Mouse (Mus musculus): ENCODE results near the gene Clip3. TPM values are rescaled to one million over a fixed set of nuclear protein-coding genes. Genes with fewer than 3 reads are reported as not detected.

Gene Clip3
- 115 and 137 TPM in 2 replicates for polyA plus RNA-seq (2012; rRNA removed)

DNA sequence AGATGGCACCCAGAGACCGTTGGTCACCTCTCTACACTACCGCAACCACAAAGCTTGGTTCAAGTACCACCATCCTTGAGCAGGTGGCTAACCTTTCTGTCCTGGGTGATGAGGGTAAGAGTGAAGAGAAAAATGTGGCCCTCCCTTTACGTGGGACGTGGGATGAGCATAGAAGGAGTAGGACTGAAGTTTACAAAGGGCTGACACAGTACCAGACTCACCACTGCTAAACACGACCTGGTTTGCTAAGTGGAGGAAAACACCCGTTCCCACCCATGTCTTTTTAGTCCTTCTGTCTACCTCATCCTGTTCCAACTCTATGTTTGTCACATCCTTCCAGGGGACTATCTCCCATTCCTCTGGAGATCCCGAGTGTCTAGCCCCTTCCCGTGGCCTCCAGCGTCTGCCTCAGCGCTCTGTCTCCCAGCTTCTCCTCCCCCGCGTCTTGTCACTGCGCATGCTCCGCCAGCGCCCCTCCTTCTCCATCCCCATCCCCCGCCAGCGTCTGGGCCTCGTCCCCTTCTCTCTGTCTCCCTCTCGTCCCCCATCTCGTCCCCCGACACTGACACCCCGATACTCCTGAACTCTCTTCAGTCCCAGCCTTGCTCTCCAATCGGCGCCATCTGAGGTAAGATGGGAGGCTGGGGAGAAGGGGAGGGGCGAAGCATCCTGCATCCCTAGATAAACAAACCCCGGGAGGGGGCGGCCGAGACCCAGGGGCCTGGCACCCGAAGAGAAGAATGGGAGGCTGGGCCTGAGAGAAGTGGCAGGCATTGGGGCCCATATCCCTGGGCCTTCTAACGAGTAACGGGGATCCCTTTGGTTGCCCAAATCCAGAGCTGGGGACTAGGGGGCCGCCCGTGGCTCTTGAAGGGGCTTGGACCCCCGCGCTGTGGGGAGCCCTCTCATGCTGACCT is at the start of gene Clip3:
Gene Clip3 (plus strand): TSS at position 514 of the 917 bp plus-strand sequence.

DNA sequence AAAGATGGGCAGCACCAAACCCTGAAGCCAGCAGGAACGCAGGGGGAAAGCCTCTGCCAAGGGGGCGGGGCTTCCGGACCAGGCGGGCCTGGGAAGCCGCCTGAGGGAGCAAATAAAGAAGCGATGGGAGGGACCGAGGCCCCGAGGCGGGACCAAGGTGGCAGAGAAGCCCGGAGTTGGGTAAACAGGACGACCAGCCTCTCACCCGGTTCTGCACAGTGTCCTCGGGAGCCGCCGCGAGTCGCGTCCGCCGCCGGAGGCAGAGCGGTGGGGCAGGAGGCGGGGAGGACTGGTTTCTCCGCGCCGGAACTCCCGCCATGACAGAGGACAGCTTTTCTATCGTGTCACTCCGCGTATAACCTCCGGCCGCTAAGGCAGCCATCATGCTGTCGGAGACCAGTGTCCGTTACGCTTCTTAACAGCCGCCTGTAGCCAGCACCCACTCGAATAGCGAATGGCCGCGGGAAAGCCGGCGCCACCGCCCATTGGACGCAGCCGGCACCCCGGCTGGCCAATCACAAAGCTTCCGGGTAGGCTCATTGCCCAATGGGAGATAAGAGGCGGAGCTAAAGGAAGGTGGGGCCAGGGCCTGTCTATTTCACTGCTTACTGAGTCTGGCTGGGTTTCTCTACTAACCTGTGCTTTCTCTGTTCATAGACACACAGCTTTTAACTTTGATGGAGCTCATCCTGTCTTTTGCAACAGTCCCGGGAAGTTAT is 11.4 kb upstream of the Clip3 start, which contains the start of the genes Thap8 and Wdr62:
Gene Thap8 (plus strand): TSS at position 144 of the 719 bp plus-strand sequence.
Gene Wdr62 (minus strand): TSS at position 469 of the 719 bp plus-strand sequence.

DNA sequence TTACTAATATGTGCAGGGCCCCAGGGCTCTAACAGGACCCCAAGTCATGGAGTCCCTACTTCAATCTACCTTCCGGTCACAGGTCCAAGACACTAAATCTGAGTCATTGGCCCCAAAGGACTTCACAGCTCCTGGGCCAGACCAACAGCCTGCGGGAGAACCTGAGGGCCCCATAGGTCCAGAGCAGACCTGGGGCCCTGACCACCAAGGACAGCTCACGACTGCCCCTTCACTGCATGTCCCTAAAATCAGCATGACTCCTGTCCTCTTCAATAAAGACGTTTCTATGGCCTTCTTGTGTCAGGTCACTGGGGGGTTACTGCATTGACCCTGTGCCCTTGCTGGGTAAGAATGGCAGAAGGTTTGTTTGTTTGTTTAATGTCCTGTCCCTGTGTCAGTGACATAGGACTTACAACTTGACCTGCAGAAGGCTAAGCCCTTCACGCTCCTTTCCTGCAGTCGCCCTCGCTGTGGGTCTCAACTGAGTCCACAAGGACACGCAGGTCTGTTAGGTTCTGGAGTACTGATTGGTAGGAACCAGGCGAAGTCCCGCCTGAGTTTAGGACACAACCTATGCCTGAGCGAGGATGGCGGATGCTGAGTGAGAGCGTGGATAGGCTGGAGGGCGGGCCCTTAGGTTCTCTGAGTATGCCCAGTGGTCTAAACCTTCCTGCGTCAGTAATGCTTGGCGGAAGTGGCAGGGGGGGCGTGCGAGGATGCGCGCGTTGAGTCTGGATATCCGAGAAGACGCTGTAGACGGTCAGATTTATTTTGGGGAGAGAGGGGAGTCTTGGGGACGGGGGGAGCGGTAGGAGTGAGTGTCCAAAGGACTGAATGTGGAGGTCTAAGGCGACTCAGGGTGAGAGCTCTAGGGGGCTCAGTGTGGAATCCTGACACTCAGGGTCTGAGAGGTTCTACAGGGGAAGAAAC is 16.8 kb downstream of the Clip3 start, which contains the start of gene Alkbh6:
Gene Alkbh6 (plus strand): TSS at position 642 of the 930 bp plus-strand sequence.

DNA sequence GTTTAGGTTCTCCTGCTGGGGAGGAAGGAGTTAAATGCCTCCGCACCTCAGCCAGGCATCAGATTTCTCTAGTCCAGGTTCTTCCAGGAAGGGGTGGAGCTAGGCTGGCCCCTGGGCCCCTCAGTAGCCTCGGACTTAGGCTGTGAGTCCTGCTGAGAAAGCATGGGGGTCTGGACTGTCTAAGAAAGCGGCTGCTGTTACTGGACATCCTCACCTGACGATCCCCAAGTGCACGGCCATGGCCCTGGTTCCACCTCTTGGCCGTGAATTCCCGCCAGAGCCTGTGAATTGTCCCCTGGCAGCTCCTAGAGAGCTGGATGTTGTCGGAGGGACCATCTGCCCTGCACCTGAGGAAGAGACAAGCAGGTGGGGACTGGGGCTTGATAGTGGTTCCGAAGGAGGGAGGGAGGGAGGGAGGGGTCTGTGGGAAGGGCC is 23.2 kb downstream of the Clip3 start, which contains the start of gene Syne4:
Gene Syne4 (plus strand): TSS at position 87 of the 435 bp plus-strand sequence.

DNA sequence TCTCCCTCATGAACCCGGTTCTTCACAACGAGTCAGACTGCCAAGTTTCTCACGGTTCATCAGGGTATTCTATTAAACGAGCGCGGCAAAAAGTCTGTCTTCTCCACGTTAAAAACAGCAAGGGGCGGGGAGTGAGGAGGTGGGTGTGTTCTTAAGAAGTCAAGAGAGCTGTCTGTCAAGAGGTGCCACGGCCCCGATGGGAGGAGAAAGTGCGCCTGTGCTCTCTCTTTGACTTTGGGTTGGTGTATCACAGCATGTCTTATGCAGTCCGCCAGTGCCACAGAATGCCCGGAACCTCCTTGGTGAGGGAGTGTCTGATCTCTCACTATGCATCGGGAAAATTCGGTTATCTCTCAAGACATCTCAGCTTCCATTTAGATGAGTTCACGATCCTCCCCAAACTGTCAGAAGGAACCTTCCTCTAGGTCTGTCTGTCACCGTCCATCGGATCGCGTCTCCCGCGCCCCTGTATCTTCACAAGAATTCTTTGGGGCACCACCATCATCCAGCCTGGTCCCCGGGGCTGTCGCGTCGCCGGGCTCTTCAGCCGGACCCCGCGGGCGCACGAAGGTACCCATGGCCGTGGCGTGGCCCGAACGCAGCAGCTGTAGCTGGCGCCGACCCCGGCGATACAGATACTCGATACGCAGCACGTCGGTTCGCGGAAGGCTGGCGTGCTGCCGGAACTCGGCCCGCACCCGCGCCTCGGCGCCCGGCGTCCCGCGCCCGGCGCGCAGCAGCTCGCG is 30.2 kb downstream of the Clip3 start, which contains the start of gene E130208F15Rik:
Gene E130208F15Rik (plus strand): TSS at position 202 of the 746 bp plus-strand sequence.

DNA sequence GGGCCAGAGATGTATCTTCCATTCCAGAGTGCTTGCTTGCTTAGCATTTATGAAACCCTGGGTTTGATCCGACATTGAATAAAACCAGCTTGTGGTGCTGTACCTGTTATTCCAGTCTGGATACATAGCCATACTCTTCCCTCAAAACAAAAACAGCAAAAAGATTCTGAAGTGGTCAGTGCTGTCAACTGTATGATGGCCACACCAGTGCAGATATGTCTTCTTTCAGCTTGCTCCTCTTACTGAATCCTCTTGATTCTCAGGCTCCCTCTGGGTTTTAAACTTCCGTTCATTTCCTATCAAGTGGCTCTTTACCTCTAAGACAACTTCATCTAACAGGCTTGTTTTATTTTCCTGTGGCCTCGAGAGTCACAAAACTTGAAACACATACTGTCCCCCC is 32.3 kb downstream of the Clip3 start, which contains the start of gene Sdhaf1:
Gene Sdhaf1 (minus strand): TSS at position 101 of the 400 bp plus-strand sequence.

Other genes starting within 250 kb of the Clip3 start
- gene Zfp14, start 240.3 kb upstream of the Clip3 start, polyA plus RNA-seq (2012; rRNA removed): 7.2 and 7.6 TPM in 2 replicates
- 3.7 and 4.0 TPM in 2 replicates for gene Zfp82, start 218.8 kb upstream of the Clip3 start, polyA plus RNA-seq (2012; rRNA removed)
- gene Gm26920, start 201.3 kb upstream of the Clip3 start, polyA plus RNA-seq (2012; rRNA removed): 0.67 and 0.83 TPM in 2 replicates
- gene Zfp566, start 201.2 kb upstream of the Clip3 start, polyA plus RNA-seq (2012; rRNA removed): 9.4 and 11.1 TPM in 2 replicates
- 42.7 and 66.9 TPM in 2 replicates for gene Zfp260, start 197.0 kb upstream of the Clip3 start, polyA plus RNA-seq (2012; rRNA removed)
- 6.6 and 7.4 TPM in 2 replicates for gene Zfp382, start 169.8 kb upstream of the Clip3 start, polyA plus RNA-seq (2012; rRNA removed)
- gene Zfp146, start 122.0 kb upstream of the Clip3 start, polyA plus RNA-seq (2012; rRNA removed): 111 and 119 TPM in 2 replicates
- 2.2 and 4.6 TPM in 2 replicates for gene Cox7a1, start 107.6 kb upstream of the Clip3 start, polyA plus RNA-seq (2012; rRNA removed)
- 139 and 209 TPM in 2 replicates for gene Capns1, start 92.9 kb upstream of the Clip3 start, polyA plus RNA-seq (2012; rRNA removed)
- 204 and 223 TPM in 2 replicates for gene Polr2i, start 59.8 kb upstream of the Clip3 start, polyA plus RNA-seq (2012; rRNA removed)
- 133 and 198 TPM in 2 replicates for gene Tbcb, start 59.5 kb upstream of the Clip3 start, polyA plus RNA-seq (2012; rRNA removed)
- 0.19 and 0.27 TPM in 2 replicates for gene Ovol3, start 56.0 kb upstream of the Clip3 start, polyA plus RNA-seq (2012; rRNA removed)
- gene Thap8, start 11.6 kb upstream of the Clip3 start, polyA plus RNA-seq (2012; rRNA removed): 0.06 and 0.26 TPM in 2 replicates
- gene Wdr62, start 11.3 kb upstream of the Clip3 start, polyA plus RNA-seq (2012; rRNA removed): 22.8 and 26.3 TPM in 2 replicates
- gene Alkbh6, start 17.0 kb downstream of the Clip3 start, polyA plus RNA-seq (2012; rRNA removed): 61.7 and 90.9 TPM in 2 replicates
- gene Syne4, start 23.1 kb downstream of the Clip3 start, polyA plus RNA-seq (2012; rRNA removed): 42.4 and 63.7 TPM in 2 replicates
- gene E130208F15Rik, start 30.0 kb downstream of the Clip3 start, polyA plus RNA-seq (2012; rRNA removed): 0.65 and 0.78 TPM in 2 replicates
- 19.6 and 19.7 TPM in 2 replicates for gene Sdhaf1, start 32.2 kb downstream of the Clip3 start, polyA plus RNA-seq (2012; rRNA removed)
- 7.0 and 10.9 TPM in 2 replicates for gene Lrfn3, start 71.0 kb downstream of the Clip3 start, polyA plus RNA-seq (2012; rRNA removed)
- 17.2 and 25.2 TPM in 2 replicates for gene Tyrobp, start 122.0 kb downstream of the Clip3 start, polyA plus RNA-seq (2012; rRNA removed)
- gene Hcst, start 128.1 kb downstream of the Clip3 start, polyA plus RNA-seq (2012; rRNA removed): 0.16 and 0.40 TPM in 2 replicates
- gene Nfkbid, start 130.0 kb downstream of the Clip3 start, polyA plus RNA-seq (2012; rRNA removed): 1.8 and 2.1 TPM in 2 replicates
- 102 and 109 TPM in 2 replicates for gene Aplp1, start 153.8 kb downstream of the Clip3 start, polyA plus RNA-seq (2012; rRNA removed)
- gene Kirrel2, start 166.0 kb downstream of the Clip3 start, polyA plus RNA-seq (2012; rRNA removed): 3.6 and 3.9 TPM in 2 replicates
- 3.7 and 4.4 TPM in 2 replicates for gene Nphs1, start 166.6 kb downstream of the Clip3 start, polyA plus RNA-seq (2012; rRNA removed)
- gene Prodh2, start 201.9 kb downstream of the Clip3 start, polyA plus RNA-seq (2012; rRNA removed): 0.82 and 3.3 TPM in 2 replicates
- 102 and 119 TPM in 2 replicates for gene Arhgap33, start 243.3 kb downstream of the Clip3 start, polyA plus RNA-seq (2012; rRNA removed)